Mouse (Mus musculus) gastrocnemius, postnatal 4 days (tissue): ENCODE results near the gene Sgo2a. TPM values are rescaled to one million over a fixed set of nuclear protein-coding genes. Genes with fewer than 3 reads are reported as not detected.

Experiments
- total RNA-seq, 2 experiments: library from RNA; stranded (reverse); gene quantifications; 2 replicates each; pipeline ENCODE4 v1.2.3; 2021

Gene Sgo2a
- total RNA-seq, 2 experiments from 2014 or later: 8.2 to 8.3 TPM

Other genes starting within 250 kb of the Sgo2a start
- 10 to 100 TPM; 72.4 to 84.7 TPM for gene Spats2l, start 221.8 kb upstream of the Sgo2a start, total RNA-seq
- gene Kctd18, start 23.0 kb downstream of the Sgo2a start, total RNA-seq: 10 to 100 TPM; 10.6 to 16.3 TPM
- gene Aox1, start 34.0 kb downstream of the Sgo2a start, total RNA-seq: 1 to 10 TPM; 5.5 to 6.0 TPM
- under 1 TPM; 0.21 to 0.69 TPM for gene Aox3, start 117.2 kb downstream of the Sgo2a start, total RNA-seq
- gene Aox4, start 214.4 kb downstream of the Sgo2a start, total RNA-seq: under 1 TPM; 0.52 to 0.98 TPM